In genomic region chr3:143107733-143108291, GRCm38 (mm10) we compare ENCODE assay signal across 34 mouse cellular contexts.
DNase-seq lines count a peak whose midpoint lies in the region; ATAC-seq and TF ChIP-seq lines count a peak whose summit lies in the region.
"Had no signal": no experiment of that assay in that cellular context is flagged by ENCODE, and none has a peak within 500 bp of the region (broad histone marks: within the 10 kb centered on the region; RNA-seq: fewer than 3 reads in every experiment).

No protein-coding gene starts in this region.

- WGBS in kidney, postnatal 0 days, result 22% methylated on average over 13 of the region's 13 CpGs
- 30% methylated on average over 13 of the region's 13 CpGs for WGBS in lung, embryonic 16.5 days

- H3K9me3 ChIP-seq in kidney, postnatal 0 days (replicated peaks; ENCODE audit: low read length), result no peaks in the 10 kb centered on the region
- H3K9me3 ChIP-seq in lung, embryonic 16.5 days (ENCODE audit: control insufficient read depth, low read length), result no peaks in the 10 kb centered on the region
- H3K9me3 ChIP-seq: embryonic facial prominence, embryonic 12.5 days; heart, embryonic 12.5 days; hindbrain, embryonic 13.5 days; midbrain, embryonic 10.5 days; midbrain, embryonic 15.5 days; neural tube, embryonic 15.5 days had no signal

- H3K4me3 ChIP-seq in kidney, postnatal 0 days (replicated peaks; ENCODE audit: low read depth, low read length), result no peak overlapping the region
- no peak overlapping the region for H3K4me3 ChIP-seq in lung, embryonic 16.5 days (ENCODE audit: low read length)
- H3K4me3 ChIP-seq: embryonic facial prominence, embryonic 12.5 days; erythroblast, embryonic 14.5 days; gastrocnemius, adult 2 months; heart, adult 2 months; heart, embryonic 12.5 days; hindbrain, embryonic 13.5 days; midbrain, embryonic 10.5 days; midbrain, embryonic 15.5 days; neural tube, embryonic 15.5 days had no signal

- ATAC-seq in kidney, postnatal 0 days (replicated peaks; ENCODE audit: low FRiP score, low read depth), result no peak
- peak; percentile 69 for ATAC-seq in lung, embryonic 16.5 days (ENCODE audit: low read depth)
- ATAC-seq in granulocyte monocyte progenitor cell, adult 5-6 weeks (replicated peaks; ENCODE audit: poor library complexity, severe bottlenecking), result peak; percentile 55
- peak; percentile 61 for ATAC-seq in megakaryocyte, adult 5-6 weeks (ENCODE audit: poor library complexity, severe bottlenecking)
- ATAC-seq: activated CD4-positive, CD25-positive, alpha-beta regulatory T cell, adult 4 months; forebrain, embryonic 16.5 days; intestine, embryonic 16.5 days; midbrain, embryonic 15.5 days had no signal

- no peak for TF ChIP-seq CTCF in kidney, postnatal 0 days (IDR thresholded peaks at IDR 0.05; ENCODE audit: low read depth)

- H3K9ac ChIP-seq in kidney, postnatal 0 days (ENCODE audit: low read depth, low read length), result no peak overlapping the region
- H3K9ac ChIP-seq in lung, embryonic 16.5 days (ENCODE audit: low read length), result no peak overlapping the region
- H3K9ac ChIP-seq: embryonic facial prominence, embryonic 12.5 days; heart, embryonic 12.5 days; hindbrain, embryonic 13.5 days; midbrain, embryonic 15.5 days; neural tube, embryonic 15.5 days had no signal

- peak; percentile 61 for DNase-seq in kidney, postnatal 0 days (ENCODE audit: low spot score)
- no peak for DNase-seq in kidney, postnatal 25 days
- DNase-seq in lung, adult 18-20 months, result no peak
- DNase-seq in embryo, embryonic 10 days (ENCODE audit: low spot score), result no peak
- DNase-seq in thymus, adult 18-20 months, result no peak
- DNase-seq: adrenal gland, adult 2 months; adrenal gland, postnatal 36 days; B cell, adult 2 months; cerebellum, adult 18-20 months; cerebellum, postnatal 14 days; gastrocnemius, adult 2 months; gastrocnemius, postnatal 36 days; heart, adult 2 months; heart, postnatal 4 days; kidney, postnatal 36 days; layer of hippocampus, postnatal 36 days; left cerebral cortex, postnatal 4 days; right cerebral cortex, postnatal 25 days; thymus, postnatal 14 days had no signal

- H3K27ac ChIP-seq in kidney, postnatal 0 days, result no peak overlapping the region
- no peak overlapping the region for H3K27ac ChIP-seq in lung, embryonic 16.5 days (ENCODE audit: low read length)
- H3K27ac ChIP-seq: embryonic facial prominence, embryonic 12.5 days; gastrocnemius, adult 2 months; heart, adult 2 months; macrophage; midbrain, embryonic 10.5 days; midbrain, embryonic 15.5 days; neural tube, embryonic 15.5 days had no signal

- no peak overlapping the region; the same call in 1 of the 2 replicates for H3K4me2 ChIP-seq in kidney, postnatal 0 days (ENCODE audit: low read length)
- peak overlapping the region; percentile 29; the same call in 1 of the 2 replicates for H3K4me2 ChIP-seq in lung, embryonic 16.5 days (ENCODE audit: low read depth, low read length)
- H3K4me2 ChIP-seq: embryonic facial prominence, embryonic 12.5 days; heart, embryonic 12.5 days; hindbrain, embryonic 13.5 days; liver, embryonic 11.5 days; midbrain, embryonic 15.5 days; neural tube, embryonic 15.5 days had no signal

- H3K4me1 ChIP-seq in kidney, postnatal 0 days (replicated peaks; ENCODE audit: insufficient read depth, low read length), result no peaks in the 10 kb centered on the region
- peaks cover 9% of the 10 kb centered on the region for H3K4me1 ChIP-seq in lung, embryonic 16.5 days (replicated peaks; ENCODE audit: control insufficient read depth, insufficient read depth, low read length)

- no peaks in the 10 kb centered on the region for H3K27me3 ChIP-seq in kidney, postnatal 0 days (ENCODE audit: insufficient read depth, low read length)
- no peaks in the 10 kb centered on the region for H3K27me3 ChIP-seq in lung, embryonic 16.5 days (ENCODE audit: control insufficient read depth, insufficient read depth, low read depth, low read length)
- H3K27me3 ChIP-seq: embryonic facial prominence, embryonic 12.5 days; heart, embryonic 12.5 days; hindbrain, embryonic 13.5 days; midbrain, embryonic 15.5 days had no signal

- H3K36me3 ChIP-seq in kidney, postnatal 0 days (ENCODE audit: insufficient read depth, low read length), result no peaks in the 10 kb centered on the region
- no peaks in the 10 kb centered on the region for H3K36me3 ChIP-seq in lung, embryonic 16.5 days (ENCODE audit: control insufficient read depth, insufficient read depth, low read length)
- H3K36me3 ChIP-seq: embryonic facial prominence, embryonic 12.5 days; heart, embryonic 12.5 days; hindbrain, embryonic 13.5 days; midbrain, embryonic 10.5 days; midbrain, embryonic 15.5 days; neural tube, embryonic 15.5 days had no signal
